Mouse (Mus musculus): ENCODE measurements around the gene Smu1.

DNA sequence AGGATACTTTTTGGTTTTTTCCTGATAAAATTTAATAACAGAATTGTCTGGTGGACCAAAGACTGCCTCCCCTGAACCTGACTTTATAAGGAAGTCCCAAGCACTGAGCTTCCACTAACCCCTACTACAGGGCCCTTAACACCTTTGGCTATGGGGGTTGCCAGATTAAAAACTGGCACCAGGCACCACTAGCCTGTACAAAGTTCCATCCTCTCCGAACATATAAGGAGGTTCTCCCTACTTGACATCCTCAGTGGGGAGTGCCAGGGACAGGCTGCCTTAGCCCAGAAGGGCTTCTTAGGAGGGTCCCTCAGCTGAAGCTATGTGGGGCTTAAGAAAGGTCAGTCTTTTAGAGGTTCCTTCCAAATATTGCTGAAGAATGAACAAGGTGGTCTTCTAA lies 22.4 kb downstream of the Smu1 start:
- no peak for TF ChIP-seq CTCF (IDR thresholded peaks at IDR 0.05; ENCODE audit: low read depth)
- TF ChIP-seq EP300 (IDR thresholded peaks at IDR 0.05; ENCODE audit: low read depth), result no peak

All from liver, embryonic 14.5 days (tissue).